17 mouse cellular contexts compared by ENCODE assay signal in genomic region chr11:77966037-77966391, GRCm38 (mm10). TPM values are rescaled to one million over a fixed set of nuclear protein-coding genes. Genes with fewer than 3 reads are reported as not detected.
DNase-seq lines count a peak whose midpoint lies in the region; ATAC-seq and TF ChIP-seq lines count a peak whose summit lies in the region.
"Had no signal": no experiment of that assay in that cellular context is flagged by ENCODE, and none has a peak within 500 bp of the region (broad histone marks: within the 10 kb centered on the region; RNA-seq: fewer than 3 reads in every experiment).

No protein-coding gene starts in this region.

- DNase-seq in forebrain, embryonic 10.5 days (ENCODE audit: extremely low spot score, low spot score) = no peak
- DNase-seq in midbrain, postnatal 0 days (ENCODE audit: low spot score) = no peak
- DNase-seq in urinary bladder, adult 2 months (ENCODE audit: low spot score) = no peak
- no peak for DNase-seq in heart, adult 18-20 months
- DNase-seq: B cell, adult 2 months; liver, postnatal 0 days had no signal

- no peak overlapping the region for H3K4me2 ChIP-seq in heart, embryonic 15.5 days
- no peak overlapping the region for H3K4me2 ChIP-seq in heart, embryonic 11.5 days
- H3K4me2 ChIP-seq in hindbrain, embryonic 12.5 days (replicated peaks) = 0 out of 2 replicates have a peak overlapping the region, but pooled peaks have one; percentile 37
- H3K4me2 ChIP-seq in midbrain, postnatal 0 days (ENCODE audit: low read depth, low read length, poor library complexity, severe bottlenecking) = no peak overlapping the region
- H3K4me2 ChIP-seq in heart, embryonic 12.5 days = no peak overlapping the region
- H3K4me2 ChIP-seq: embryonic facial prominence, embryonic 12.5 days; limb, embryonic 13.5 days had no signal

- H3K4me1 ChIP-seq in heart, embryonic 15.5 days (replicated peaks) = peaks cover 16% of the 10 kb centered on the region
- peaks cover 5% of the 10 kb centered on the region for H3K4me1 ChIP-seq in heart, embryonic 11.5 days (ENCODE audit: control insufficient read depth, insufficient read depth, low read length)
- H3K4me1 ChIP-seq in forebrain, embryonic 10.5 days = peaks cover 43% of the 10 kb centered on the region
- H3K4me1 ChIP-seq in hindbrain, embryonic 12.5 days = peaks cover 27% of the 10 kb centered on the region
- peaks cover 16% of the 10 kb centered on the region for H3K4me1 ChIP-seq in midbrain, postnatal 0 days (ENCODE audit: insufficient read depth, low read length)
- H3K4me1 ChIP-seq in heart, embryonic 12.5 days (replicated peaks) = peaks cover 23% of the 10 kb centered on the region

- no peak overlapping the region for H3K4me3 ChIP-seq in heart, embryonic 15.5 days
- H3K4me3 ChIP-seq in heart, embryonic 11.5 days (ENCODE audit: low read depth, low read length) = no peak overlapping the region
- H3K4me3 ChIP-seq in forebrain, embryonic 10.5 days = peak overlapping the region; percentile 39
- H3K4me3 ChIP-seq in hindbrain, embryonic 12.5 days = no peak overlapping the region
- no peak overlapping the region for H3K4me3 ChIP-seq in midbrain, postnatal 0 days (ENCODE audit: low read depth, low read length)
- no peak overlapping the region for H3K4me3 ChIP-seq in heart, embryonic 12.5 days
- H3K4me3 ChIP-seq: embryonic facial prominence, embryonic 12.5 days; limb, embryonic 13.5 days; myocyte had no signal

- H3K36me3 ChIP-seq in heart, embryonic 15.5 days = no peaks in the 10 kb centered on the region
- H3K36me3 ChIP-seq in heart, embryonic 11.5 days (ENCODE audit: control insufficient read depth, insufficient read depth, low read length) = no peaks in the 10 kb centered on the region
- H3K36me3 ChIP-seq in forebrain, embryonic 10.5 days (replicated peaks) = no peaks in the 10 kb centered on the region
- peaks cover 8% of the 10 kb centered on the region; the same call in 1 of the 2 replicates for H3K36me3 ChIP-seq in hindbrain, embryonic 12.5 days
- H3K36me3 ChIP-seq in midbrain, postnatal 0 days (ENCODE audit: insufficient read depth, low read length) = peaks cover 8% of the 10 kb centered on the region
- H3K36me3 ChIP-seq in heart, embryonic 12.5 days = no peaks in the 10 kb centered on the region
- H3K36me3 ChIP-seq: embryonic facial prominence, embryonic 12.5 days; limb, embryonic 13.5 days had no signal

- no peaks in the 10 kb centered on the region for H3K9me3 ChIP-seq in heart, embryonic 15.5 days (replicated peaks)
- H3K9me3 ChIP-seq in heart, embryonic 11.5 days (replicated peaks; ENCODE audit: control insufficient read depth, low read length) = no peaks in the 10 kb centered on the region
- H3K9me3 ChIP-seq in forebrain, embryonic 10.5 days = no peaks in the 10 kb centered on the region
- H3K9me3 ChIP-seq in hindbrain, embryonic 12.5 days (replicated peaks) = no peaks in the 10 kb centered on the region
- H3K9me3 ChIP-seq in midbrain, postnatal 0 days (ENCODE audit: low read length) = no peaks in the 10 kb centered on the region
- H3K9me3 ChIP-seq in heart, embryonic 12.5 days (replicated peaks) = no peaks in the 10 kb centered on the region
- H3K9me3 ChIP-seq: embryonic facial prominence, embryonic 12.5 days; limb, embryonic 13.5 days had no signal

- no peak for TF ChIP-seq CTCF in midbrain, postnatal 0 days (IDR thresholded peaks at IDR 0.05)

- 58% methylated on average over 5 of the region's 5 CpGs for WGBS in heart, embryonic 15.5 days
- 55% methylated on average over 5 of the region's 5 CpGs for WGBS in heart, embryonic 11.5 days (ENCODE audit: insufficient replicate concordance)
- WGBS in forebrain, embryonic 10.5 days = 55% methylated on average over 5 of the region's 5 CpGs
- 49% methylated on average over 5 of the region's 5 CpGs for WGBS in hindbrain, embryonic 12.5 days
- 48% methylated on average over 5 of the region's 5 CpGs for WGBS in midbrain, postnatal 0 days
- whole genome bisulfite sequencing in heart, embryonic 12.5 days = 44% methylated on average over 5 of the region's 5 CpGs

- ATAC-seq in heart, embryonic 15.5 days (replicated peaks; ENCODE audit: insufficient number of reproducible peaks, insufficient read depth, low FRiP score, low read depth) = 0 out of 2 replicates have a peak, but pooled peaks have one; percentile 30
- ATAC-seq in heart, embryonic 11.5 days (replicated peaks; ENCODE audit: insufficient number of reproducible peaks, low FRiP score, low TSS enrichment) = no peak
- ATAC-seq in hindbrain, embryonic 12.5 days (ENCODE audit: low FRiP score) = no peak
- peak; percentile 24; the same call in 1 of the 2 replicates for ATAC-seq in midbrain, postnatal 0 days (ENCODE audit: low FRiP score)
- ATAC-seq in heart, embryonic 12.5 days (ENCODE audit: insufficient number of reproducible peaks, low FRiP score) = no peak
- ATAC-seq: liver, postnatal 0 days had no signal

- no peak overlapping the region for H3K27ac ChIP-seq in heart, embryonic 15.5 days
- no peak overlapping the region for H3K27ac ChIP-seq in heart, embryonic 11.5 days (ENCODE audit: low read depth, low read length)
- H3K27ac ChIP-seq in forebrain, embryonic 10.5 days = peak overlapping the region; percentile 88
- peak overlapping the region; percentile 44 for H3K27ac ChIP-seq in hindbrain, embryonic 12.5 days
- H3K27ac ChIP-seq in midbrain, postnatal 0 days (ENCODE audit: low read depth, low read length) = no peak overlapping the region
- no peak overlapping the region for H3K27ac ChIP-seq in heart, embryonic 12.5 days (ENCODE audit: poor library complexity, severe bottlenecking)
- H3K27ac ChIP-seq: limb, embryonic 13.5 days; macrophage had no signal

- H3K9ac ChIP-seq in heart, embryonic 15.5 days = no peak overlapping the region
- H3K9ac ChIP-seq in heart, embryonic 11.5 days (ENCODE audit: low read depth, low read length) = no peak overlapping the region
- no peak overlapping the region; the same call in 1 of the 2 replicates for H3K9ac ChIP-seq in hindbrain, embryonic 12.5 days
- H3K9ac ChIP-seq in midbrain, postnatal 0 days (replicated peaks; ENCODE audit: low read length, poor library complexity, severe bottlenecking) = no peak overlapping the region
- H3K9ac ChIP-seq in heart, embryonic 12.5 days = no peak overlapping the region
- H3K9ac ChIP-seq: embryonic facial prominence, embryonic 12.5 days; limb, embryonic 13.5 days; liver, postnatal 0 days had no signal

- H3K27me3 ChIP-seq in heart, embryonic 15.5 days = peaks cover 35% of the 10 kb centered on the region
- H3K27me3 ChIP-seq in heart, embryonic 11.5 days (ENCODE audit: control insufficient read depth, insufficient read depth, low read length) = peaks cover 12% of the 10 kb centered on the region
- peaks cover 85% of the 10 kb centered on the region for H3K27me3 ChIP-seq in forebrain, embryonic 10.5 days (ENCODE audit: poor library complexity, severe bottlenecking)
- H3K27me3 ChIP-seq in hindbrain, embryonic 12.5 days = peaks cover 47% of the 10 kb centered on the region
- no peaks in the 10 kb centered on the region for H3K27me3 ChIP-seq in midbrain, postnatal 0 days (ENCODE audit: insufficient read depth, low read length)
- H3K27me3 ChIP-seq in heart, embryonic 12.5 days (replicated peaks) = peaks cover 48% of the 10 kb centered on the region

RNA-seq across cellular contexts. Expression of gene Phf12, which starts 16.5 kb away (rescaled TPM):
- polyA plus RNA-seq in heart, embryonic 15.5 days (2015; fragmentation: Nextera tagmentation; extraction: Ambion mirVana) = 9.6 and 12.8 TPM in 2 replicates
- polyA plus RNA-seq in heart, embryonic 11.5 days (2014; fragmentation: Nextera tagmentation; extraction: Ambion mirVana) = 9.1 and 14.2 TPM in 2 replicates
- polyA plus RNA-seq in forebrain, embryonic 10.5 days (2016; fragmentation: Nextera tagmentation; extraction: Ambion mirVana) = 17.0 and 20.7 TPM in 2 replicates
- polyA plus RNA-seq in hindbrain, embryonic 12.5 days (2016; fragmentation: Nextera tagmentation; extraction: Ambion mirVana) = 30.6 and 30.7 TPM in 2 replicates
- total RNA-seq in midbrain, postnatal 0 days (2014; rRNA removed) = 31.6 and 53.9 TPM in 2 replicates
- polyA plus RNA-seq in midbrain, postnatal 0 days (2015; fragmentation: Nextera tagmentation; extraction: Ambion mirVana) = 9.3 and 9.9 TPM in 2 replicates
- polyA plus RNA-seq in urinary bladder, adult 2 months (2012; rRNA removed) = 36.4 and 53.7 TPM in 2 replicates
- polyA plus RNA-seq in heart, embryonic 12.5 days (2016; fragmentation: Nextera tagmentation; extraction: Ambion mirVana) = 17.0 and 17.7 TPM in 2 replicates
- 10 to 100 TPM; 21.7 to 21.9 TPM for total RNA-seq in heart, adult 18-20 months (2021)

RNA-seq across cellular contexts. Expression of gene Sez6, which starts 35.4 kb away (rescaled TPM):
- 0.05 and 0.15 TPM in 2 replicates for polyA plus RNA-seq in heart, embryonic 15.5 days (2015; fragmentation: Nextera tagmentation; extraction: Ambion mirVana)
- polyA plus RNA-seq in heart, embryonic 11.5 days (2014; fragmentation: Nextera tagmentation; extraction: Ambion mirVana) = 0.09 TPM in 1 of 2 replicates, not detected in the other
- polyA plus RNA-seq in forebrain, embryonic 10.5 days (2016; fragmentation: Nextera tagmentation; extraction: Ambion mirVana) = 2.8 and 4.3 TPM in 2 replicates
- polyA plus RNA-seq in hindbrain, embryonic 12.5 days (2016; fragmentation: Nextera tagmentation; extraction: Ambion mirVana) = 47.3 and 48.7 TPM in 2 replicates
- 160 and 173 TPM in 2 replicates for total RNA-seq in midbrain, postnatal 0 days (2014; rRNA removed)
- 121 and 125 TPM in 2 replicates for polyA plus RNA-seq in midbrain, postnatal 0 days (2015; fragmentation: Nextera tagmentation; extraction: Ambion mirVana)
- 0.09 and 0.21 TPM in 2 replicates for polyA plus RNA-seq in urinary bladder, adult 2 months (2012; rRNA removed)
- 0.18 TPM in 1 of 2 replicates, not detected in the other for polyA plus RNA-seq in heart, embryonic 12.5 days (2016; fragmentation: Nextera tagmentation; extraction: Ambion mirVana)
- under 1 TPM; 0.12 to 0.31 TPM for total RNA-seq in heart, adult 18-20 months (2021)
- total RNA-seq: granulocyte monocyte progenitor cell, adult 5-6 weeks had no signal
- polyA plus RNA-seq: kidney, embryonic 14.5 days; liver, postnatal 0 days; macrophage; myocyte; spleen, adult 2 months had no signal

Comparison
In these comparisons a context has a peak if more than half of its experiments do, and no peak if none do; other contexts are left out.
1. ATAC-seq: peak in heart, embryonic 15.5 days (single experiment) and midbrain, postnatal 0 days (single experiment); none in heart, embryonic 11.5 days (single experiment), hindbrain, embryonic 12.5 days (single experiment) and heart, embryonic 12.5 days (single experiment).
2. H3K27ac ChIP-seq: peak in forebrain, embryonic 10.5 days (single experiment) and hindbrain, embryonic 12.5 days (single experiment); none in heart, embryonic 15.5 days (single experiment), heart, embryonic 11.5 days (single experiment), midbrain, postnatal 0 days (single experiment) and heart, embryonic 12.5 days (single experiment).